Mouse (Mus musculus): ENCODE measurements around the gene Lman1l. TPM values are rescaled to one million over a fixed set of nuclear protein-coding genes. Genes with fewer than 3 reads are reported as not detected.

Gene Lman1l
- polyA plus RNA-seq, 1 experiment from 2014 or later: not detected

GRCm38 (mm10) chr9:57609803-57610202 lies 10.8 kb downstream of the Lman1l start:
- no peak overlapping the region for H3K9ac ChIP-seq
- H3K36me3 ChIP-seq: no peaks in the 10 kb centered on the region
- no peak overlapping the region for H3K4me3 ChIP-seq
- ATAC-seq (ENCODE audit: low read depth): no peak
- no peak overlapping the region for H3K4me2 ChIP-seq
- H3K9me3 ChIP-seq: no peaks in the 10 kb centered on the region
- no peak overlapping the region for H3K27ac ChIP-seq (replicated peaks)
- H3K27me3 ChIP-seq: peaks cover 33% of the 10 kb centered on the region
- 66% methylated on average over 3 of the region's 3 CpGs for WGBS
- peaks cover 12% of the 10 kb centered on the region for H3K4me1 ChIP-seq (replicated peaks)

- peaks cover 12% of the 10 kb centered on the region for H3K4me1 ChIP-seq (replicated peaks)
- H3K36me3 ChIP-seq: no peaks in the 10 kb centered on the region
- no peak within 1 kb of the TSS for H3K27ac ChIP-seq (replicated peaks)
- whole genome bisulfite sequencing: 5% methylated on average over 24 of the region's 24 CpGs
- H3K9ac ChIP-seq: no peak within 1 kb of the TSS
- H3K9me3 ChIP-seq: no peaks in the 10 kb centered on the region
- no peak within 1 kb of the TSS for H3K4me3 ChIP-seq
- H3K27me3 ChIP-seq: peaks cover 43% of the 10 kb centered on the region
- ATAC-seq (ENCODE audit: low read depth): peak; percentile 44
- peak within 1 kb of the TSS; percentile 37 for H3K4me2 ChIP-seq
Observed at GRCm38 (mm10) chr9:57606139-57606851, 14.3 kb downstream of the Lman1l start, which contains the start of gene Cplx3. TSS of gene Cplx3 (minus strand) at chr9:57606281.

GRCm38 (mm10) chr9:57605503-57605902 lies 15.1 kb downstream of the Lman1l start:
- Histone ChIP-seq H3K4me1 (replicated peaks) (peaks cover 19% of the 10 kb centered on the region), H3K27ac (replicated peaks) (no peak overlapping the region), H3K9me3 (no peaks in the 10 kb centered on the region), H3K4me3 (no peak overlapping the region), H3K9ac (no peak overlapping the region), H3K36me3 (no peaks in the 10 kb centered on the region), H3K27me3 (peaks cover 43% of the 10 kb centered on the region), H3K4me2 (no peak overlapping the region)
- no peak for ATAC-seq (ENCODE audit: low read depth)
- 28% methylated on average over 9 of the region's 9 CpGs for WGBS

- Histone ChIP-seq H3K36me3 (no peaks in the 10 kb centered on the region), H3K9ac (no peak overlapping the region), H3K4me2 (no peak overlapping the region), H3K4me1 (replicated peaks) (peaks cover 20% of the 10 kb centered on the region), H3K27ac (replicated peaks) (no peak overlapping the region), H3K27me3 (peaks cover 43% of the 10 kb centered on the region), H3K4me3 (no peak overlapping the region), H3K9me3 (no peaks in the 10 kb centered on the region)
- WGBS: 78% methylated on average over 4 of the region's 4 CpGs
- ATAC-seq (ENCODE audit: low read depth): no peak
Observed at GRCm38 (mm10) chr9:57604875-57605274, 15.7 kb downstream of the Lman1l start.

- H3K9ac ChIP-seq: no peak overlapping the region
- peaks cover 45% of the 10 kb centered on the region for H3K4me1 ChIP-seq (replicated peaks)
- no peak overlapping the region for H3K4me3 ChIP-seq
- H3K27ac ChIP-seq (replicated peaks): no peak overlapping the region
- peaks cover 32% of the 10 kb centered on the region for H3K27me3 ChIP-seq
- 73% methylated on average over 8 of the region's 8 CpGs for WGBS
- no peaks in the 10 kb centered on the region for H3K9me3 ChIP-seq
- no peaks in the 10 kb centered on the region for H3K36me3 ChIP-seq
- ATAC-seq (ENCODE audit: low read depth): no peak
- H3K4me2 ChIP-seq: no peak overlapping the region
Observed at GRCm38 (mm10) chr9:57602098-57602497, 18.5 kb downstream of the Lman1l start.

- 74% methylated on average over 2 of the region's 2 CpGs for WGBS
- Histone ChIP-seq H3K9me3 (no peaks in the 10 kb centered on the region), H3K4me2 (no peak overlapping the region), H3K9ac (no peak overlapping the region), H3K27me3 (peaks cover 25% of the 10 kb centered on the region), H3K36me3 (0 out of 2 replicates have a peak, but pooled peaks cover under 1% of the 10 kb centered on the region), H3K27ac (replicated peaks) (no peak overlapping the region), H3K4me3 (no peak overlapping the region), H3K4me1 (replicated peaks) (peaks cover 40% of the 10 kb centered on the region)
- no peak for ATAC-seq (ENCODE audit: low read depth)
Observed at GRCm38 (mm10) chr9:57601353-57601706, 19.2 kb downstream of the Lman1l start.

- Histone ChIP-seq H3K9ac (no peak overlapping the region), H3K27ac (replicated peaks) (no peak overlapping the region), H3K36me3 (0 out of 2 replicates have a peak, but pooled peaks cover 5% of the 10 kb centered on the region), H3K9me3 (no peaks in the 10 kb centered on the region), H3K4me3 (no peak overlapping the region), H3K4me2 (no peak overlapping the region), H3K4me1 (replicated peaks) (peaks cover 34% of the 10 kb centered on the region), H3K27me3 (peaks cover 20% of the 10 kb centered on the region)
- ATAC-seq (ENCODE audit: low read depth): 0 out of 2 replicates have a peak, but pooled peaks have one; percentile 19
- 13% methylated on average over 3 of the region's 3 CpGs for WGBS
Observed at GRCm38 (mm10) chr9:57600620-57601352, 19.8 kb downstream of the Lman1l start.

- 62% methylated on average over 8 of the region's 8 CpGs for WGBS
- Histone ChIP-seq H3K36me3 (peaks cover 21% of the 10 kb centered on the region), H3K4me2 (no peak overlapping the region), H3K4me1 (replicated peaks) (peaks cover 33% of the 10 kb centered on the region), H3K4me3 (no peak overlapping the region), H3K27ac (replicated peaks) (no peak overlapping the region), H3K27me3 (peaks cover 2% of the 10 kb centered on the region; the same call in 1 of the 2 replicates), H3K9me3 (no peaks in the 10 kb centered on the region), H3K9ac (no peak overlapping the region)
- ATAC-seq (ENCODE audit: low read depth): 0 out of 2 replicates have a peak, but pooled peaks have one; percentile 20
Observed at GRCm38 (mm10) chr9:57598851-57599563, 21.6 kb downstream of the Lman1l start.

- WGBS: 23% methylated on average over 4 of the region's 4 CpGs
- H3K4me3 ChIP-seq: no peak overlapping the region
- peak overlapping the region; percentile 46; the same call in 1 of the 2 replicates for H3K27ac ChIP-seq (replicated peaks)
- no peaks in the 10 kb centered on the region for H3K27me3 ChIP-seq
- H3K9ac ChIP-seq: peak overlapping the region; percentile 41; the same call in 1 of the 2 replicates
- H3K36me3 ChIP-seq: peaks cover 31% of the 10 kb centered on the region
- H3K4me1 ChIP-seq (replicated peaks): peaks cover 33% of the 10 kb centered on the region
- no peak overlapping the region for H3K4me2 ChIP-seq
- no peaks in the 10 kb centered on the region for H3K9me3 ChIP-seq
- ATAC-seq (ENCODE audit: low read depth): no peak
Observed at GRCm38 (mm10) chr9:57597929-57598382, 22.6 kb downstream of the Lman1l start.

GRCm38 (mm10) chr9:57597265-57597664 lies 23.3 kb downstream of the Lman1l start:
- ATAC-seq (ENCODE audit: low read depth): no peak
- Histone ChIP-seq H3K27me3 (no peaks in the 10 kb centered on the region), H3K36me3 (peaks cover 38% of the 10 kb centered on the region), H3K4me1 (replicated peaks) (peaks cover 33% of the 10 kb centered on the region), H3K4me2 (no peak overlapping the region), H3K9ac (0 out of 2 replicates have a peak overlapping the region, but pooled peaks have one; percentile 41), H3K27ac (replicated peaks) (no peak overlapping the region), H3K4me3 (no peak overlapping the region), H3K9me3 (no peaks in the 10 kb centered on the region)
- 91% methylated on average over 8 of the region's 8 CpGs for WGBS

- Histone ChIP-seq H3K4me3 (no peak overlapping the region), H3K4me1 (replicated peaks) (peaks cover 34% of the 10 kb centered on the region), H3K9me3 (no peaks in the 10 kb centered on the region), H3K36me3 (peaks cover 44% of the 10 kb centered on the region), H3K4me2 (no peak overlapping the region), H3K27me3 (no peaks in the 10 kb centered on the region), H3K9ac (no peak overlapping the region), H3K27ac (replicated peaks) (no peak overlapping the region)
- WGBS: 87% methylated on average over 9 of the region's 9 CpGs
- no peak for ATAC-seq (ENCODE audit: low read depth)
Observed at GRCm38 (mm10) chr9:57594174-57594509, 26.4 kb downstream of the Lman1l start.
